Mouse (Mus musculus): ENCODE results near the gene Cmtr2. TPM values are rescaled to one million over a fixed set of nuclear protein-coding genes. Genes with fewer than 3 reads are reported as not detected.

The Cmtr2 gene
- polyA plus RNA-seq, 1 experiment from 2014 or later: 8.5 TPM

DNA sequence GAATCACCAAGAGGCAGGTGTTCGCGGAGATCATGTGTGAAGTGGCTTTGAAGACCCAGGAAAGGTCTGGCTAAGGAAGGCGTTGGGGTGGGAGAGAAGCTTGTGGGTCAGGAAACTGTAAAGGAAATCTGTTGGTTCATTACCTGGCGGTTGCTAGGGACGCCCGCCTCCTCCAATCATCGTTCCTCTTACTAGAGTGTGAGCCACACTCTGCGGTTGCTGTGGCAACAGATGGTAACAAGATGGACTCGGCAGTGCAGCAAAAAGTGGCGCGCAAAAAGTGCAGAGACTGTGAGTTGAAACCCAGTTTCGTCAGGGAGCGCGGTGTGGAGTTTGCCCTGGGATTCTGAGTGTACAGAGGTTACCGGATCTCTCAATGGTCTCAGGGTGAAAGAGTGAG is 51.3 kb downstream of the Cmtr2 start, which contains the start of gene Hydin:
Hydin (plus strand) TSS at position 237 of the 400 bp plus-strand sequence.
- no peaks in the 10 kb centered on the region for H3K36me3 ChIP-seq
- H3K27me3 ChIP-seq: no peaks in the 10 kb centered on the region
- WGBS: under 1% methylated on average over 15 of the region's 15 CpGs
- no peak within 1 kb of the TSS for H3K9ac ChIP-seq
- H3K4me3 ChIP-seq: peak within 1 kb of the TSS; percentile 36
- no peak within 1 kb of the TSS for H3K27ac ChIP-seq
- no peaks in the 10 kb centered on the region for H3K9me3 ChIP-seq
- peak within 1 kb of the TSS; percentile 55 for H3K4me2 ChIP-seq
- ATAC-seq (ENCODE audit: insufficient number of reproducible peaks, low FRiP score, low TSS enrichment, low read depth): peak; percentile 63; the same call in 1 of the 2 replicates
- H3K4me1 ChIP-seq: peaks cover 12% of the 10 kb centered on the region

DNA sequence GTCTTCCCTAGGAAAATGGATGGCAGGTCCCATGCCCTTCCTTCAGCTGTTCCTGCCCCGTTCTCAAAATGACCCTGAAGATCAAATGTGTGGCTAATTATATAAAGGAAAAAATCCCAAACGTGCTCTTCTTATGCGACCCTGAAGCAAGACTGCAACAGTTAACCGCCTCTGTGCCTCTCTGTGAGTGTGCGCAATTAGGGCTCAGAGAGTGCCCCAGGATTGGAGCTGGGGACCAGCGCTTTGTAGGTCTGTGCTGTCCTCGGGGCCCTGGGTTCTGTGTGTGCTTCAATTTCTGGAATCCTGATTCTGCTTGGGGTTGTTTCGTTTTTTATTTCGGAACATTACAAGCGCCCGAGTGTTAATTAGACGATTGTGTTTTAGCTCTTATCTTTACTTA is 51.8 kb downstream of the Cmtr2 start:
- Histone ChIP-seq H3K4me3 (peak overlapping the region; percentile 36), H3K9me3 (no peaks in the 10 kb centered on the region), H3K9ac (no peak overlapping the region), H3K4me1 (peaks cover 12% of the 10 kb centered on the region), H3K27me3 (no peaks in the 10 kb centered on the region), H3K4me2 (peak overlapping the region; percentile 55), H3K27ac (no peak overlapping the region), H3K36me3 (no peaks in the 10 kb centered on the region)
- no peak for ATAC-seq (ENCODE audit: insufficient number of reproducible peaks, low FRiP score, low TSS enrichment, low read depth)
- whole genome bisulfite sequencing: 7% methylated on average over 12 of the region's 12 CpGs

DNA sequence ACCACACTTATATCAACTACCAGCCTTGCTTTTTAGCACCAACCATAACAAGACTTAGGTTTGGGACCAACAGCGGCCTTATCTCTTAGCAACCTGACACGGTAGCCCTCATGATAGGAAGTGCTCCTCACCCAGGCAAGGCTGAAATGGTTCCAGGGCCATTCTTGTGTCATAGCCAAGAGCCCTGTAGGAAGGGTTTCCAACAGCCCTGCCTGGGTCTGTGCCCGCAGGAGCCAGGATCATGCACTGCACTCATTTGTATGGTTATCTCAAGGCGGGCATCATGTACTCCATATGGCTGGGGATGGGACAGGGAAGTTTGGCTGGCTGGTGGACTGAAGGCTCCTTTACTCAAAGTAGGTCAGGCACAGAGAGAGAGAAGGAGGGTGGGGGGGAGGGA is 55.2 kb downstream of the Cmtr2 start:
- no peak overlapping the region for H3K4me3 ChIP-seq
- WGBS: 86% methylated on average over 4 of the region's 4 CpGs
- H3K9ac ChIP-seq: no peak overlapping the region
- H3K27me3 ChIP-seq: no peaks in the 10 kb centered on the region
- H3K4me1 ChIP-seq: peaks cover 12% of the 10 kb centered on the region
- H3K9me3 ChIP-seq: no peaks in the 10 kb centered on the region
- ATAC-seq (ENCODE audit: insufficient number of reproducible peaks, low FRiP score, low TSS enrichment, low read depth): no peak
- no peak overlapping the region for H3K27ac ChIP-seq
- no peaks in the 10 kb centered on the region for H3K36me3 ChIP-seq
- no peak overlapping the region for H3K4me2 ChIP-seq

DNA sequence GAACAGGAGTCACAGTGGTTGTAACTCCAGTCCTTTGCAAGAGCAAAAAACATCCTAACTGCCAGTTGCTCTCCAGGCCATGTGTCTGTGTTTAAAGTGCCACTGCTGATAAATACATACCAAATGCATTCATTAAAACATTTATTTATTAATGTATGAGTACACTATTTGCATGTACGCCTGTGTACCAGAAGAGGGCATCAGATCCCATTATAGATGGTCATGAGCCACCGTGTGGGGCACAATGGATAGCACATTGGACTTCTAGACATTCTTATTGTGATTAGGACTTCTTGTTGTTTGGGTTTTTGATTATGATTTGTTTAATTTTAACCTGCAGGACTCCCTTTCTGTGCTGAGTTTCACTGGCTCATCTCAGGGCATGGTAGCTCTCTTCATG is 57.9 kb downstream of the Cmtr2 start:
- Histone ChIP-seq H3K27me3 (no peaks in the 10 kb centered on the region), H3K36me3 (no peaks in the 10 kb centered on the region), H3K9ac (no peak overlapping the region), H3K27ac (no peak overlapping the region), H3K9me3 (no peaks in the 10 kb centered on the region), H3K4me1 (no peaks in the 10 kb centered on the region), H3K4me3 (no peak overlapping the region), H3K4me2 (no peak overlapping the region)
- no peak for ATAC-seq (ENCODE audit: insufficient number of reproducible peaks, low FRiP score, low TSS enrichment, low read depth)
- WGBS: 67% methylated on average over 2 of the region's 2 CpGs

Other genes with a start within 250 kb of the Cmtr2 start
- not detected in 2 replicates for gene Tat, start 225.2 kb upstream of the Cmtr2 start, polyA plus RNA-seq (2015; fragmentation: Nextera tagmentation; extraction: Ambion mirVana)
- gene Chst4, start 175.9 kb upstream of the Cmtr2 start, polyA plus RNA-seq (2015; fragmentation: Nextera tagmentation; extraction: Ambion mirVana): not detected in 2 replicates
- gene Zfp612, start 135.9 kb upstream of the Cmtr2 start, polyA plus RNA-seq (2015; fragmentation: Nextera tagmentation; extraction: Ambion mirVana): 8.1 and 8.4 TPM in 2 replicates
- not detected in 2 replicates for gene Gm21964, start 114.5 kb upstream of the Cmtr2 start, polyA plus RNA-seq (2015; fragmentation: Nextera tagmentation; extraction: Ambion mirVana)
- not detected in 2 replicates for gene Gm17720, start 112.9 kb upstream of the Cmtr2 start, polyA plus RNA-seq (2015; fragmentation: Nextera tagmentation; extraction: Ambion mirVana)
- 2.8 and 3.0 TPM in 2 replicates for gene Calb2, start 47.5 kb upstream of the Cmtr2 start, polyA plus RNA-seq (2015; fragmentation: Nextera tagmentation; extraction: Ambion mirVana)
- gene Hydin, start 51.3 kb downstream of the Cmtr2 start, polyA plus RNA-seq (2015; fragmentation: Nextera tagmentation; extraction: Ambion mirVana): 0.01 and 0.07 TPM in 2 replicates

All from limb, embryonic 15.5 days (tissue).